Mouse (Mus musculus) liver, embryonic 15.5 days (tissue): ENCODE measurements around the gene Tln1. TPM values are rescaled to one million over a fixed set of nuclear protein-coding genes. Genes with fewer than 3 reads are reported as not detected.
A peak's percentile ranks its signal among the peaks of the same experiment; 100 is the strongest.

Source experiments
- ATAC-seq: fragments of 200-750 bp; cut with Nextera tagmentation; 2 replicates; pipeline ENCODE4 v1.8.0; 2017; ENCODE audit warnings: moderate number of reproducible peaks, mild to moderate bottlenecking, moderate library complexity; ENCODE audit not compliant: insufficient read depth
- H3K27ac ChIP-seq: fragments of 300-500 bp; sonication (generic); replicated peaks from 2 replicates; pipeline ENCODE4 v1.5.1; 2015; ENCODE audit warnings: mild to moderate bottlenecking, inconsistent platforms
- H3K27me3 ChIP-seq: fragments of 300-500 bp; sonication (generic); 2 replicates; pipeline ENCODE4 v1.6.1; 2015; ENCODE audit warnings: mild to moderate bottlenecking, inconsistent platforms
- H3K36me3 ChIP-seq: fragments of 300-500 bp; sonication (generic); replicated peaks from 2 replicates; pipeline ENCODE4 v1.6.1; 2015; ENCODE audit warnings: moderate library complexity, mild to moderate bottlenecking, inconsistent platforms
- H3K4me1 ChIP-seq: fragments of 300-500 bp; sonication (generic); replicated peaks from 2 replicates; pipeline ENCODE4 v1.6.1; 2015; ENCODE audit warnings: inconsistent platforms
- H3K4me2 ChIP-seq: fragments of 300-500 bp; sonication (generic); 2 replicates; pipeline ENCODE4 v1.6.1; 2015; ENCODE audit warnings: moderate library complexity, mild to moderate bottlenecking, inconsistent platforms
- H3K4me3 ChIP-seq: fragments of 300-500 bp; sonication (generic); replicated peaks from 2 replicates; pipeline ENCODE4 v1.5.1; 2015; ENCODE audit warnings: mild to moderate bottlenecking, inconsistent platforms
- H3K9ac ChIP-seq: fragments of 300-500 bp; sonication (generic); 2 replicates; pipeline ENCODE4 v1.6.1; 2015; ENCODE audit warnings: moderate library complexity, mild to moderate bottlenecking, inconsistent platforms
- H3K9me3 ChIP-seq: fragments of 300-500 bp; sonication (generic); replicated peaks from 2 replicates; pipeline ENCODE4 v1.6.1; 2016; ENCODE audit warnings: inconsistent platforms
- WGBS: fragments of 180-500 bp; shearing (Covaris S2); methylation state at CpG from one replicate; pipeline ENCODE4 v1.1.7; 2015; ENCODE audit warnings: mixed read lengths; ENCODE audit not compliant: insufficient replicate concordance; 5-methylcytosine and 5-hydroxymethylcytosine counted together
- polyA plus RNA-seq: library from polyadenylated mRNA; unstranded; fragments of >200 nt; fragmentation: Nextera tagmentation; extraction: Ambion mirVana; gene quantifications from 2 replicates; pipeline ENCODE4 v1.2.1, GENCODE M21; 2015

The Tln1 gene
- polyA plus RNA-seq, 1 experiment from 2014 or later = 37.5 TPM

DNA sequence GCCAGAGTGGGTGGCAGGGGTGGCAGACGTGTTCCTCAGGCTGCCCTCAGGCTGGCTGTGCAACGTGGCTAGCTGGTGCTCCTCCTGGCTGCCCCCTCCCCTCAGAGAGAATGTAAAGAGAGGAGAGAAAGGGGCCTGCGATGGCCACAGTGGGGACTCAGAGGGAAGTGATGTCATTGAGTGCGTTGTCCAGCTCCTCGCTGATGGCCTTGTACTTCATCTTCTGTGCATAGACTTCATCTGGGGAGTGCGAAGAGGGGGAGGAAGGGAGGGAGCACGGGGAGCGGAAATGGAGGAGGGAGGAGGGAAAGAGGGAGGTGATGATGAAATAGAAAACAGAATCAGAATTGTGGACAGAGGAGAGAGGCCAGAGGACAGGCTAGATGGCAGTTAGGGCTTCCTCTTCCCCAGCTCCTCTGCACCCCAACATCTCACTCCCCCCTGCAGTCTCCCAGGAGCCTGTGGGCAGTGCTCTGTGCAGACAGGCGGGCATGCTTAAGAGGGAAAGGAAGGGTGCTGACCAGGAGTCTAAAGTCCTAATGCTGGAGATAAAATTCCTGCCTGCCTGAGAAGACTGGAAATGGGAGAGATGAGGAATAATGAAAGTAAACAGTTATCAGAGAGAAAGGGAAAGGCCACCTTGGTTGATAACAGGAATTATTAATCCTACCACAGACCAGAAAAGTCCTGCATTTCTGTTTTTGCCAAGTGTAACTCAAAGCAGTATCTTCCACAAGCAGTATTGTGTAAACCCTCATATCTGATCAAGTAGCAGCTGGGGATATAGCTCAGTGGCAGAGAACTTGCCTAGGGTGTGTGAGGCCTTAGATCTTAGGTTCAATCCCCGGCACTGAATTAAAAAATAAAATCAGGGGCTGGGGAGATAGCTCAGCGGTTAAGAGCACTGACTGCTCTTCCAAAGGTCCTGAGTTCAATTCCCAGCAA is 46.5 kb downstream of the Tln1 start:
- ATAC-seq = no peak
- Histone ChIP-seq H3K4me1 (peaks cover 20% of the 10 kb centered on the region), H3K27me3 (peaks cover 25% of the 10 kb centered on the region), H3K27ac (no peak overlapping the region), H3K9me3 (no peaks in the 10 kb centered on the region), H3K36me3 (no peaks in the 10 kb centered on the region), H3K4me2 (no peak overlapping the region), H3K4me3 (no peak overlapping the region), H3K9ac (no peak overlapping the region)
- 40% methylated on average over 11 of the region's 11 CpGs for WGBS

DNA sequence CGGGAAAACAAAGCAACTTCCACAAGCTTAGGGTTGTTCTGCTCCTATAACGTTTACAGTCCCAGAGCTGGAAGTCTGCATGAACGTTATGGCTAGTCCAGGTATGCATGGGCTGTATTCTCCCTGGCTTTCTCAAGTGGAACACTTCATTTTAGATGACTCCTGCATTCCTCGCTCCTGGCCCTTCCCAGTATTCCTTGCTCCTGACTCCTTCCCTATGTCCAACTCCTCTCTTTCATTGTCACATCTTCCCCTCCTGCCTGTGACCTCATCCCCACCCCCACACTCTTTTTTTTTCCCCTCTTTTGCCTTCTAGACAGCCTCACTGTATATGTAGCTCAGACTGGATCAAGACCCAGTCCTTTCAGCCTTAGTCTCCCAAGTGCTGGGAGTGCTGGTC is 48.7 kb downstream of the Tln1 start:
- H3K27ac ChIP-seq = no peak overlapping the region
- H3K9me3 ChIP-seq = no peaks in the 10 kb centered on the region
- no peaks in the 10 kb centered on the region for H3K36me3 ChIP-seq
- 57% methylated on average over 4 of the region's 4 CpGs for WGBS
- H3K4me3 ChIP-seq = no peak overlapping the region
- H3K4me2 ChIP-seq = no peak overlapping the region
- peaks cover 16% of the 10 kb centered on the region for H3K4me1 ChIP-seq
- H3K9ac ChIP-seq = no peak overlapping the region
- H3K27me3 ChIP-seq = peaks cover 9% of the 10 kb centered on the region
- ATAC-seq = no peak

- Histone ChIP-seq H3K9me3 (no peaks in the 10 kb centered on the region), H3K9ac (no peak overlapping the region), H3K4me1 (peaks cover 19% of the 10 kb centered on the region), H3K27me3 (peaks cover 7% of the 10 kb centered on the region; the same call in 1 of the 2 replicates), H3K36me3 (no peaks in the 10 kb centered on the region), H3K27ac (no peak overlapping the region), H3K4me2 (no peak overlapping the region), H3K4me3 (no peak overlapping the region)
- ATAC-seq = no peak
- 78% methylated on average over 4 of the region's 4 CpGs for WGBS
These were observed 49.2 kb downstream of the Tln1 start for GRCm38 (mm10) chr4:43513300-43513699.

DNA sequence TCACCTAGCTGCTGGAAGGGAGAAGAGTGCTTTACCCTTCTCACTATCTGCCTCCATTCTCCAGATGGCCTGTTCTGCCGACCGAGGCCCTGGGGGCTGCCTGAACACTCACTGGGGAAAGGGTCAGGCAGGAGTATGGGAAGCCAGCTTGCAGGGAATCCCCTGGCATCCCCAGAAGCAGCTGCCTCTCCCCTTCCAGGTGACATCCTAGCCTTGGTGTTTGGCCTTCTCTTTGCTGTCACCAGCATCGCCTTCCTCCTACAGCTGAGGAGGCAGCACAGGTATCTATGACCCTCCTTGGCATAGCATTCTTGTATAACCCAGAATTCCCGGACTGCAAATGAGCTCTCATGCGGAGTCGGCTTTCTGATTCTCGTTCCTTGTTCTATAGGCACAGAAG is 49.8 kb downstream of the Tln1 start:
- H3K9me3 ChIP-seq = no peaks in the 10 kb centered on the region
- 55% methylated on average over 7 of the region's 7 CpGs for WGBS

DNA sequence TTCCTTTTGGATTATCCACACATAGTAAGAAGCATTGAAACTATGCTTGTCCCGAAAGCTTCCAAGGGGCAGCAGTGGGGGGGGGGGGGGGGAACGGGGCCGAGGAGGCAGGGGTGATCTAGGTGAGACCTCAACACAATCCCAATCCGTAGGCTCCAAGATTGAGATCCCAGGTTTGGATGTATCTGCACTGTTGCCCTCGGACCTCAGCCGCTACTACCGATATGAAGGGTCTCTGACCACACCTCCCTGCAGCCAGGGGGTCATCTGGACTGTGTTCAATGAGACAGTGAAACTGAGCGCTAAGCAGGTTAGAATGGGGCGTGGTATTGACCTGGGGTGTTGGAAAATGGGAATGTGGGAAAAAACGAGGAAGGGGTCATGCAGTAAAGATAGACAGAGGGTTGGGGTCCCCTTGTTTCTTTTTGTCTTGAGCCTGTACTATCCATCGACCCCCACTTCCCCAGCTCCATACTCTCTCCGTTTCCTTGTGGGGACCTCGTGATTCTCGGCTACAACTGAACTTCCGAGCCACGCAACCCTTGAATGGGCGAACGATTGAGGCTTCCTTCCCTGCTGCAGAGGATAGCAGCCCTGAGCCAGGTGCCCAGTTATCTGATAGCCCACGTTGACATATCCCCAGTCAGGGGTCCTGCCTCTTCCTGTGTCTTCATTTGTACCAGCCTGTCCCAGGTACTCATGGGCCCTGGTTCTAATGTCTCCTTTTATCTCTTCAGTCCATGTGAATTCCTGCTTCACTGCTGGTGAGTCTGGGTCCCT is 50.6 kb downstream of the Tln1 start:
- peaks cover 19% of the 10 kb centered on the region; the same call in 1 of the 2 replicates for H3K27me3 ChIP-seq
- H3K4me1 ChIP-seq = peaks cover 27% of the 10 kb centered on the region
- H3K9me3 ChIP-seq = no peaks in the 10 kb centered on the region
- no peak overlapping the region for H3K27ac ChIP-seq
- WGBS = 62% methylated on average over 19 of the region's 19 CpGs
- ATAC-seq = no peak
- no peak overlapping the region for H3K4me3 ChIP-seq
- no peaks in the 10 kb centered on the region for H3K36me3 ChIP-seq
- H3K9ac ChIP-seq = no peak overlapping the region
- H3K4me2 ChIP-seq = no peak overlapping the region

More for the DNA sequence above, 49.8 kb downstream of the Tln1 start:
- H3K9ac ChIP-seq = no peak overlapping the region
- no peak for ATAC-seq
- H3K36me3 ChIP-seq = no peaks in the 10 kb centered on the region
- peaks cover 11% of the 10 kb centered on the region; the same call in 1 of the 2 replicates for H3K27me3 ChIP-seq
- no peak overlapping the region for H3K4me2 ChIP-seq
- no peak overlapping the region for H3K27ac ChIP-seq
- no peak overlapping the region for H3K4me3 ChIP-seq
- H3K4me1 ChIP-seq = peaks cover 25% of the 10 kb centered on the region

DNA sequence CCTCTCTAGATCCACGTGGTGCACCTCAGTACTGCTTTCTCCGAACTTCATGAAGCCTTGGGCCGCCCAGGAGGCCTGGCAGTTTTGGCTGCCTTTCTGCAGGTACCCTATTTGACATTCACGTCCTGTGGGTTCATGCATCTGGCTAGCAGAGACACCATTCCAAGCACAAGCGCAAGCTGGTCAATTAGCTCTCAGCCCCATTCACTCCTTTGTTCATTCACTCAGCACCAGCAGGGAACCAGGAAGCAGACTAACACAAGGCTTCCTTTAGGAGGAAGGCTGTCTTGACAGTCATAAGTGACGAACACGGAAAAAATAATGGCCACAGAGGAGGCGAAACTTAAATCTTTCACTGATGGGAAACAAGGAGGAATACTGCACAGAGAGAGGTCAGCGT is 53.4 kb downstream of the Tln1 start:
- no peak for ATAC-seq
- no peaks in the 10 kb centered on the region for H3K9me3 ChIP-seq
- no peak overlapping the region for H3K9ac ChIP-seq
- no peaks in the 10 kb centered on the region for H3K36me3 ChIP-seq
- 20% methylated on average over 9 of the region's 9 CpGs for WGBS
- H3K27me3 ChIP-seq = peaks cover 24% of the 10 kb centered on the region; the same call in 1 of the 2 replicates
- peaks cover 24% of the 10 kb centered on the region for H3K4me1 ChIP-seq
- peak overlapping the region; percentile 56 for H3K4me3 ChIP-seq
- peak overlapping the region; percentile 80 for H3K4me2 ChIP-seq
- H3K27ac ChIP-seq = 0 out of 2 replicates have a peak overlapping the region, but pooled peaks have one; percentile 8

DNA sequence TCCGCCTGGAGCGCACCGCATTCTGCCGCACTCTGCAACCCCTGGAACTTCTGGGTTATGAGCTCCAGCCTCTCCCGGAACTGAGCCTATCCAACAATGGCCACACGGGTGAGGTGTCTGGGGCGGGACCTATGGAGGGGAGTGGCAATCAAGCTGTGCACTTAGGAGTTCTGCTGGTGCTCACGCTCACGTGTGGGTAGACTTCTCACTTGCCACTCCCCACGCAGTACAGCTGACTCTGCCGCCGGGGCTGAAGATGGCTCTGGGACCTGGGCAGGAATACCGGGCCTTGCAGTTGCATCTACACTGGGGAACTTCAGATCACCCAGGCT is 53.9 kb downstream of the Tln1 start:
- H3K9ac ChIP-seq = peak overlapping the region; percentile 51
- H3K4me1 ChIP-seq = peaks cover 27% of the 10 kb centered on the region
- peak; percentile 69; the same call in 1 of the 2 replicates for ATAC-seq
- peak overlapping the region; percentile 80 for H3K4me2 ChIP-seq
- peaks cover 24% of the 10 kb centered on the region; the same call in 1 of the 2 replicates for H3K27me3 ChIP-seq
- H3K9me3 ChIP-seq = no peaks in the 10 kb centered on the region
- H3K27ac ChIP-seq = no peak overlapping the region
- H3K4me3 ChIP-seq = peak overlapping the region; percentile 56
- no peaks in the 10 kb centered on the region for H3K36me3 ChIP-seq
- under 1% methylated on average over 13 of the region's 13 CpGs for WGBS

GRCm38 (mm10) chr4:43507938-43508665 is 54.4 kb downstream of the Tln1 start:
- 0 out of 2 replicates have a peak, but pooled peaks have one; percentile 8 for ATAC-seq
- H3K4me1 ChIP-seq = peaks cover 27% of the 10 kb centered on the region
- no peaks in the 10 kb centered on the region for H3K9me3 ChIP-seq
- 5% methylated on average over 22 of the region's 22 CpGs for WGBS
- H3K4me3 ChIP-seq = peak overlapping the region; percentile 56
- peak overlapping the region; percentile 80 for H3K4me2 ChIP-seq
- H3K9ac ChIP-seq = peak overlapping the region; percentile 51
- H3K27ac ChIP-seq = no peak overlapping the region
- peaks cover 24% of the 10 kb centered on the region; the same call in 1 of the 2 replicates for H3K27me3 ChIP-seq
- H3K36me3 ChIP-seq = no peaks in the 10 kb centered on the region

- Histone ChIP-seq H3K27ac (no peak within 1 kb of the TSS), H3K9ac (no peak within 1 kb of the TSS), H3K27me3 (peaks cover 24% of the 10 kb centered on the region; the same call in 1 of the 2 replicates), H3K36me3 (no peaks in the 10 kb centered on the region), H3K4me1 (peaks cover 27% of the 10 kb centered on the region), H3K4me3 (0 out of 2 replicates have a peak within 1 kb of the TSS, but pooled peaks have one; percentile 56), H3K9me3 (no peaks in the 10 kb centered on the region), H3K4me2 (peak within 1 kb of the TSS; percentile 80)
- WGBS = 59% methylated on average over 9 of the region's 9 CpGs
- no peak for ATAC-seq
These were observed 55.8 kb downstream of the Tln1 start, which contains the start of gene Car9 for GRCm38 (mm10) chr4:43506536-43507185. TSS of gene Car9 (plus strand) at chr4:43506966.

GRCm38 (mm10) chr4:43506074-43506473 is 56.4 kb downstream of the Tln1 start:
- H3K27ac ChIP-seq = no peak overlapping the region
- no peaks in the 10 kb centered on the region for H3K36me3 ChIP-seq
- H3K9ac ChIP-seq = no peak overlapping the region
- H3K27me3 ChIP-seq = peaks cover 24% of the 10 kb centered on the region
- peaks cover 27% of the 10 kb centered on the region for H3K4me1 ChIP-seq
- H3K9me3 ChIP-seq = no peaks in the 10 kb centered on the region
- no peak overlapping the region for H3K4me3 ChIP-seq
- ATAC-seq = no peak
- no peak overlapping the region for H3K4me2 ChIP-seq
- WGBS = 74% methylated on average over 8 of the region's 8 CpGs
